Mouse (Mus musculus) embryonic facial prominence, embryonic 14.5 days (tissue): ENCODE results near the gene Inava. TPM values are rescaled to one million over a fixed set of nuclear protein-coding genes. Genes with fewer than 3 reads are reported as not detected.

ENCODE experiments used
- ATAC-seq: fragments of 200-750 bp; cut with Nextera tagmentation; 2 replicates; pipeline ENCODE4 v1.8.0; 2017; ENCODE audit warnings: low read depth, moderate number of reproducible peaks, moderate TSS enrichment
- DNase-seq: peaks from one replicate; pipeline ENCODE4 v3.0.0-alpha.2; 2015; ENCODE audit warnings: low spot score
- H3K27ac ChIP-seq: fragments of 300-500 bp; sonication (generic); replicated peaks from 2 replicates; pipeline ENCODE4 v1.5.1; 2014; ENCODE audit warnings: low read depth, mild to moderate bottlenecking, low read length, moderate library complexity
- H3K27me3 ChIP-seq: fragments of 300-500 bp; sonication (generic); replicated peaks from 2 replicates; pipeline ENCODE4 v1.6.1; 2014; ENCODE audit warnings: low read length; ENCODE audit not compliant: control insufficient read depth, insufficient read depth
- H3K36me3 ChIP-seq: fragments of 300-500 bp; sonication (generic); 2 replicates; pipeline ENCODE4 v1.6.1; 2014; ENCODE audit warnings: low read length, mixed read lengths; ENCODE audit not compliant: control insufficient read depth, insufficient read depth
- H3K4me1 ChIP-seq: fragments of 300-500 bp; sonication (generic); 2 replicates; pipeline ENCODE4 v1.6.1; 2014; ENCODE audit warnings: antibody characterized with exemption, low read length; ENCODE audit not compliant: control insufficient read depth, insufficient read depth
- H3K4me2 ChIP-seq: fragments of 300-500 bp; sonication (generic); 2 replicates; pipeline ENCODE4 v1.6.1; 2014; ENCODE audit warnings: low read depth, mild to moderate bottlenecking, low read length, moderate library complexity, mixed read lengths
- H3K4me3 ChIP-seq: fragments of 300-500 bp; sonication (generic); 2 replicates; pipeline ENCODE4 v1.5.1; 2014; ENCODE audit warnings: low read depth, mild to moderate bottlenecking, low read length
- H3K9ac ChIP-seq: fragments of 300-500 bp; sonication (generic); 2 replicates; pipeline ENCODE4 v1.6.1; 2014; ENCODE audit warnings: low read depth, mild to moderate bottlenecking, low read length, moderate library complexity, mixed read lengths
- H3K9me3 ChIP-seq: fragments of 300-500 bp; sonication (generic); 2 replicates; pipeline ENCODE4 v1.6.1; 2016; ENCODE audit warnings: low read length; ENCODE audit not compliant: control insufficient read depth
- WGBS: fragments of 180-500 bp; shearing (Covaris S2); extraction: QIAGEN DNeasy Blood & Tissue Kit; methylation state at CpG from one replicate; pipeline ENCODE4 v1.1.7; 2014; 5-methylcytosine and 5-hydroxymethylcytosine counted together
- polyA plus RNA-seq: library from polyadenylated mRNA; unstranded; fragments of >200 nt; fragmentation: Nextera tagmentation; extraction: Ambion mirVana; gene quantifications from 2 replicates; pipeline ENCODE4 v1.2.1, GENCODE M21; 2014

Inava gene
- polyA plus RNA-seq, 1 experiment from 2014 or later, result 8.0 TPM

- DNase-seq, result no peak
- Histone ChIP-seq H3K9ac (no peak overlapping the region), H3K4me3 (no peak overlapping the region), H3K4me2 (peak overlapping the region; percentile 72; the same call in 1 of the 2 replicates), H3K27me3 (no peaks in the 10 kb centered on the region), H3K9me3 (no peaks in the 10 kb centered on the region), H3K36me3 (peaks cover 24% of the 10 kb centered on the region), H3K27ac (no peak overlapping the region), H3K4me1 (peaks cover 51% of the 10 kb centered on the region)
- ATAC-seq, result no peak
- 79% methylated on average over 4 of the region's 4 CpGs for WGBS
Measured at GRCm38 (mm10) chr1:136227870-136228269, 6.2 kb downstream of the Inava start.

- H3K4me2 ChIP-seq, result no peak overlapping the region
Measured at GRCm38 (mm10) chr1:136226626-136227025, 7.4 kb downstream of the Inava start.

GRCm38 (mm10) chr1:136225846-136226245 is 8.2 kb downstream of the Inava start:
- H3K9ac ChIP-seq, result no peak overlapping the region
- 91% methylated on average over 8 of the region's 8 CpGs for WGBS
- H3K4me3 ChIP-seq, result no peak overlapping the region
- peaks cover 29% of the 10 kb centered on the region for H3K36me3 ChIP-seq
- ATAC-seq, result no peak
- H3K9me3 ChIP-seq, result no peaks in the 10 kb centered on the region
- peaks cover 34% of the 10 kb centered on the region for H3K4me1 ChIP-seq
- no peak overlapping the region for H3K4me2 ChIP-seq
- no peaks in the 10 kb centered on the region for H3K27me3 ChIP-seq
- no peak overlapping the region for H3K27ac ChIP-seq
- no peak for DNase-seq

More at GRCm38 (mm10) chr1:136226626-136227025, 7.4 kb downstream of the Inava start:
- Histone ChIP-seq H3K27ac (no peak overlapping the region), H3K9ac (no peak overlapping the region), H3K36me3 (peaks cover 28% of the 10 kb centered on the region), H3K4me1 (peaks cover 42% of the 10 kb centered on the region), H3K4me3 (no peak overlapping the region), H3K9me3 (no peaks in the 10 kb centered on the region), H3K27me3 (no peaks in the 10 kb centered on the region)
- WGBS, result 92% methylated on average over 8 of the region's 8 CpGs
- DNase-seq (no peak), ATAC-seq (no peak)

GRCm38 (mm10) chr1:136223758-136224342 is 10.2 kb downstream of the Inava start:
- no peak overlapping the region for H3K4me2 ChIP-seq
- no peak overlapping the region for H3K27ac ChIP-seq
- H3K9me3 ChIP-seq, result no peaks in the 10 kb centered on the region
- H3K9ac ChIP-seq, result no peak overlapping the region
- peaks cover 45% of the 10 kb centered on the region for H3K36me3 ChIP-seq
- ATAC-seq, result peak; percentile 37; the same call in 1 of the 2 replicates
- H3K4me3 ChIP-seq, result no peak overlapping the region
- peaks cover 14% of the 10 kb centered on the region for H3K4me1 ChIP-seq
- WGBS, result 83% methylated on average over 10 of the region's 10 CpGs
- no peak for DNase-seq
- no peaks in the 10 kb centered on the region for H3K27me3 ChIP-seq

- no peaks in the 10 kb centered on the region for H3K27me3 ChIP-seq
- H3K4me2 ChIP-seq, result no peak overlapping the region
- H3K4me3 ChIP-seq, result no peak overlapping the region
- no peak for ATAC-seq
- no peaks in the 10 kb centered on the region for H3K9me3 ChIP-seq
- peaks cover 57% of the 10 kb centered on the region for H3K36me3 ChIP-seq
- no peaks in the 10 kb centered on the region for H3K4me1 ChIP-seq
- no peak overlapping the region for H3K9ac ChIP-seq
- DNase-seq, result no peak
- 85% methylated on average over 10 of the region's 10 CpGs for WGBS
- H3K27ac ChIP-seq, result no peak overlapping the region
Measured at GRCm38 (mm10) chr1:136222386-136222785, 11.7 kb downstream of the Inava start.

- H3K4me1 ChIP-seq, result no peaks in the 10 kb centered on the region
- no peak overlapping the region for H3K4me2 ChIP-seq
- ATAC-seq (no peak), DNase-seq (no peak)
- no peak overlapping the region for H3K9ac ChIP-seq
- H3K27ac ChIP-seq, result no peak overlapping the region
- no peak overlapping the region for H3K4me3 ChIP-seq
- WGBS, result 78% methylated on average over 9 of the region's 10 CpGs
- H3K36me3 ChIP-seq, result peaks cover 65% of the 10 kb centered on the region
- no peaks in the 10 kb centered on the region for H3K9me3 ChIP-seq
- H3K27me3 ChIP-seq, result no peaks in the 10 kb centered on the region
Measured at GRCm38 (mm10) chr1:136220037-136220871, 13.8 kb downstream of the Inava start.

- Histone ChIP-seq H3K4me2 (no peak overlapping the region), H3K27ac (no peak overlapping the region), H3K4me3 (no peak overlapping the region), H3K9me3 (no peaks in the 10 kb centered on the region), H3K36me3 (peaks cover 38% of the 10 kb centered on the region), H3K27me3 (no peaks in the 10 kb centered on the region), H3K4me1 (no peaks in the 10 kb centered on the region), H3K9ac (no peak overlapping the region)
- DNase-seq (no peak), ATAC-seq (no peak)
- 90% methylated on average over 15 of the region's 15 CpGs for whole genome bisulfite sequencing
Measured at GRCm38 (mm10) chr1:136214304-136214703, 19.8 kb downstream of the Inava start.

GRCm38 (mm10) chr1:136212803-136213202 is 21.3 kb downstream of the Inava start, which contains the start of gene Mroh3:
Gene Mroh3 (minus strand): TSS chr1:136212828.
- peak; percentile 64 for ATAC-seq
- no peak within 1 kb of the TSS for H3K27ac ChIP-seq

More at GRCm38 (mm10) chr1:136212803-136213202, 21.3 kb downstream of the Inava start, which contains the start of gene Mroh3:
- H3K4me3 ChIP-seq, result no peak within 1 kb of the TSS
- no peaks in the 10 kb centered on the region for H3K27me3 ChIP-seq
- no peak within 1 kb of the TSS for H3K4me2 ChIP-seq
- H3K36me3 ChIP-seq, result peaks cover 25% of the 10 kb centered on the region
- H3K4me1 ChIP-seq, result no peaks in the 10 kb centered on the region
- no peaks in the 10 kb centered on the region for H3K9me3 ChIP-seq
- no peak within 1 kb of the TSS for H3K9ac ChIP-seq
- DNase-seq, result peak; percentile 62
- 31% methylated on average over 3 of the region's 3 CpGs for WGBS
